ENCODE assay signal across 8 mouse cellular contexts in genomic region chr17:20944985-20945891, GRCm38 (mm10). TPM values are rescaled to one million over a fixed set of nuclear protein-coding genes. Genes with fewer than 3 reads are reported as not detected.
DNase-seq lines count a peak whose midpoint lies in the region; ATAC-seq and TF ChIP-seq lines count a peak whose summit lies in the region.

Gene Ppp2r1a (plus strand): TSS chr17:20945311.

- ATAC-seq in heart, embryonic 11.5 days (replicated peaks; ENCODE audit: insufficient number of reproducible peaks, low FRiP score, low TSS enrichment), result peak; percentile 98
- peak; percentile 99 for ATAC-seq in kidney, embryonic 16.5 days (ENCODE audit: low FRiP score, low TSS enrichment)

- peak within 1 kb of the TSS; percentile 90 for H3K9ac ChIP-seq in heart, embryonic 11.5 days (ENCODE audit: low read depth, low read length)
- peak within 1 kb of the TSS; percentile 95 for H3K9ac ChIP-seq in kidney, embryonic 16.5 days (replicated peaks; ENCODE audit: low read length)
- peak within 1 kb of the TSS; percentile 81 for H3K9ac ChIP-seq in liver, adult 2 months (ENCODE audit: low read depth, low read length)

- H3ac ChIP-seq in C2C12 (ENCODE audit: control insufficient read depth, insufficient read length, low read depth) (peak within 1 kb of the TSS; percentile 97), myocyte (ENCODE audit: control insufficient read depth, insufficient read length) (peak within 1 kb of the TSS; percentile 74)

- H3K4me3 ChIP-seq in C2C12 (ENCODE audit: insufficient read depth, poor library complexity, severe bottlenecking) (peak within 1 kb of the TSS; percentile 55), myocyte (peak within 1 kb of the TSS; percentile 97)
- H3K4me3 ChIP-seq in erythroblast, embryonic 14.5 days (replicated peaks), result peak within 1 kb of the TSS; percentile 95
- peak within 1 kb of the TSS; percentile 85 for H3K4me3 ChIP-seq in heart, embryonic 11.5 days (ENCODE audit: low read depth, low read length)
- H3K4me3 ChIP-seq in kidney, embryonic 16.5 days (ENCODE audit: low read length), result peak within 1 kb of the TSS; percentile 94
- H3K4me3 ChIP-seq in liver, adult 2 months (ENCODE audit: insufficient read depth, low read depth, low read length), result peak within 1 kb of the TSS; percentile 76

- H3K4me1 ChIP-seq in erythroblast, embryonic 14.5 days (ENCODE audit: control insufficient read depth), result peaks cover 36% of the 10 kb centered on the region
- peaks cover 13% of the 10 kb centered on the region for H3K4me1 ChIP-seq in heart, embryonic 11.5 days (ENCODE audit: control insufficient read depth, insufficient read depth, low read length)
- peaks cover 12% of the 10 kb centered on the region for H3K4me1 ChIP-seq in kidney, embryonic 16.5 days (ENCODE audit: insufficient read depth, low read length)
- peaks cover 7% of the 10 kb centered on the region for H3K4me1 ChIP-seq in liver, adult 2 months (ENCODE audit: control insufficient read depth, insufficient read depth, low read length)

- peak within 1 kb of the TSS; percentile 87 for H3K4me2 ChIP-seq in heart, embryonic 11.5 days
- peak within 1 kb of the TSS; percentile 82 for H3K4me2 ChIP-seq in kidney, embryonic 16.5 days (replicated peaks; ENCODE audit: low read depth, low read length)
- H3K4me2 ChIP-seq in myocyte (ENCODE audit: low read depth), result peak within 1 kb of the TSS; percentile 82

- peak within 1 kb of the TSS; percentile 97 for H3K27ac ChIP-seq in heart, embryonic 11.5 days (ENCODE audit: low read depth, low read length)
- H3K27ac ChIP-seq in kidney, embryonic 16.5 days (ENCODE audit: low read length), result peak within 1 kb of the TSS; percentile 98
- H3K27ac ChIP-seq in liver, adult 2 months (replicated peaks; ENCODE audit: insufficient read depth, low read depth, low read length), result peak within 1 kb of the TSS; percentile 83

- TF ChIP-seq CTCF in C2C12 (IDR thresholded peaks at IDR 0.05; ENCODE audit: control insufficient read depth, insufficient read depth, insufficient read length), result no peak
- TF ChIP-seq CTCF in brain, embryonic 14.5 days (IDR thresholded peaks at IDR 0.05; ENCODE audit: borderline replicate concordance, extremely low read depth, insufficient read depth, insufficient read length), result no peak
- TF ChIP-seq CTCF in liver, adult 2 months (IDR thresholded peaks at IDR 0.05; ENCODE audit: low read depth, low read length), result no peak

- H3K79me3 ChIP-seq in C2C12 (ENCODE audit: low read depth), result peaks cover 45% of the 10 kb centered on the region

- H3K9me3 ChIP-seq in erythroblast, embryonic 14.5 days (ENCODE audit: control insufficient read depth, low read length), result no peaks in the 10 kb centered on the region
- H3K9me3 ChIP-seq in heart, embryonic 11.5 days (replicated peaks; ENCODE audit: control insufficient read depth, low read length), result no peaks in the 10 kb centered on the region
- H3K9me3 ChIP-seq in kidney, embryonic 16.5 days (ENCODE audit: low read length), result no peaks in the 10 kb centered on the region

- H3K79me2 ChIP-seq in C2C12 (ENCODE audit: control insufficient read depth, insufficient read depth), result peaks cover 48% of the 10 kb centered on the region
- H3K79me2 ChIP-seq in liver, adult 2 months (ENCODE audit: control insufficient read depth, insufficient read depth, low read length), result peaks cover 22% of the 10 kb centered on the region; the same call in 1 of the 2 replicates
- H3K79me2 ChIP-seq in myocyte (ENCODE audit: control insufficient read depth, insufficient read depth), result peaks cover 48% of the 10 kb centered on the region

- TF ChIP-seq POLR2A in brain, embryonic 14.5 days (IDR thresholded peaks at IDR 0.05; ENCODE audit: borderline replicate concordance, extremely low read depth, insufficient read depth, insufficient read length, poor library complexity, severe bottlenecking), result peak; percentile 52; the same call in 1 of the 2 replicates
- peak; percentile 71; the same call in 1 of the 2 replicates for TF ChIP-seq POLR2A in liver, adult 2 months (IDR thresholded peaks at IDR 0.05; ENCODE audit: extremely low read depth, insufficient read depth, low read length)
- peak; percentile 83 for TF ChIP-seq POLR2A in myocyte (IDR thresholded peaks at IDR 0.05; ENCODE audit: insufficient read length, low read depth)

- H3K27me3 ChIP-seq in C2C12 (ENCODE audit: control insufficient read depth, insufficient read depth, insufficient read length) (no peaks in the 10 kb centered on the region), myocyte (ENCODE audit: control insufficient read depth, insufficient read depth, insufficient read length) (no peaks in the 10 kb centered on the region)
- peaks cover 4% of the 10 kb centered on the region; the same call in 1 of the 2 replicates for H3K27me3 ChIP-seq in erythroblast, embryonic 14.5 days (ENCODE audit: control insufficient read depth)
- no peaks in the 10 kb centered on the region for H3K27me3 ChIP-seq in heart, embryonic 11.5 days (ENCODE audit: control insufficient read depth, insufficient read depth, low read length)
- H3K27me3 ChIP-seq in kidney, embryonic 16.5 days (ENCODE audit: insufficient read depth, low read length), result no peaks in the 10 kb centered on the region
- no peaks in the 10 kb centered on the region for H3K27me3 ChIP-seq in liver, adult 2 months (ENCODE audit: control insufficient read depth, insufficient read depth, low read length)
- no peaks in the 10 kb centered on the region; the same call in 1 of the 2 replicates for H3K27me3 ChIP-seq in splenic B cell, adult 2 months (ENCODE audit: control insufficient read depth, insufficient read depth, low read length, poor library complexity, severe bottlenecking)

- WGBS in heart, embryonic 11.5 days (ENCODE audit: insufficient replicate concordance), result under 1% methylated on average over 69 of the region's 69 CpGs
- WGBS in kidney, embryonic 16.5 days, result under 1% methylated on average over 69 of the region's 69 CpGs
- under 1% methylated on average over 69 of the region's 69 CpGs for WGBS in liver, adult 2 months

- H3K36me3 ChIP-seq in C2C12 (ENCODE audit: control insufficient read depth, insufficient read depth) (no peaks in the 10 kb centered on the region), myocyte (ENCODE audit: control insufficient read depth, insufficient read depth) (no peaks in the 10 kb centered on the region)
- peaks cover 12% of the 10 kb centered on the region for H3K36me3 ChIP-seq in erythroblast, embryonic 14.5 days (ENCODE audit: control insufficient read depth)
- H3K36me3 ChIP-seq in heart, embryonic 11.5 days (ENCODE audit: control insufficient read depth, insufficient read depth, low read length), result no peaks in the 10 kb centered on the region
- no peaks in the 10 kb centered on the region for H3K36me3 ChIP-seq in kidney, embryonic 16.5 days (ENCODE audit: insufficient read depth, low read length)
- H3K36me3 ChIP-seq in liver, adult 2 months (ENCODE audit: control insufficient read depth, insufficient read depth, low read length), result no peaks in the 10 kb centered on the region
- no peaks in the 10 kb centered on the region for H3K36me3 ChIP-seq in splenic B cell, adult 2 months (ENCODE audit: control insufficient read depth, insufficient read depth, low read length, poor library complexity, severe bottlenecking)

- peak; percentile 100 for DNase-seq in brain, embryonic 14.5 days (ENCODE audit: low read depth)
- peak; percentile 99 for DNase-seq in liver, adult 2 months (ENCODE audit: extremely low read depth, low read depth, low spot score)
- DNase-seq in splenic B cell, adult 2 months (ENCODE audit: low read depth, low spot score), result peak; percentile 100

TF ChIP-seq in C2C12, 6 proteins besides CTCF, POLR2A, EP300 and RAD21:
- TF ChIP-seq MYOG (IDR thresholded peaks at IDR 0.05; ENCODE audit: control insufficient read depth, extremely low read depth, insufficient read length) (no peak), CEBPB (IDR thresholded peaks at IDR 0.05; ENCODE audit: low read depth) (no peak), USF1 (IDR thresholded peaks at IDR 0.05; ENCODE audit: low read depth) (no peak), FOSL1 (IDR thresholded peaks at IDR 0.05; ENCODE audit: insufficient read depth, low read length, poor library complexity, severe bottlenecking) (no peak), MYOD1 (IDR thresholded peaks at IDR 0.05; ENCODE audit: control insufficient read depth, insufficient read length, low read depth) (no peak), MAX (IDR thresholded peaks at IDR 0.05) (peak; percentile 48)
TF ChIP-seq in C2C12: peak in this region for 1.

TF ChIP-seq in myocyte, 11 proteins besides CTCF, POLR2A, EP300 and RAD21:
- TF ChIP-seq TCF12 (IDR thresholded peaks at IDR 0.05; ENCODE audit: insufficient read depth, poor library complexity, severe bottlenecking) (no peak), POLR2AphosphoS2 (IDR thresholded peaks at IDR 0.05; ENCODE audit: insufficient read length, low read depth) (peak; percentile 88), MYOG (IDR thresholded peaks at IDR 0.05; ENCODE audit: control insufficient read depth in 1 of 3, insufficient read depth in 1 of 3, insufficient read length in 2 of 3, low read depth in 2 of 3) (peak in 1 of 3 experiments; percentile 18)

RNA-seq across cellular contexts. Expression of gene Ppp2r1a, which starts in this region (rescaled TPM):
- polyA plus RNA-seq in C2C12 (2012; fragmentation: generic; extraction: Trizol), result 301 TPM
- polyA plus RNA-seq in brain, embryonic 14.5 days (2012; rRNA removed), result 429 and 565 TPM in 2 replicates
- 5.5 and 12.8 TPM in 2 replicates for polyA plus RNA-seq in erythroblast, embryonic 14.5 days (2012)
- polyA plus RNA-seq in heart, embryonic 11.5 days (2014; fragmentation: Nextera tagmentation; extraction: Ambion mirVana), result 360 and 399 TPM in 2 replicates
- polyA plus RNA-seq in kidney, embryonic 16.5 days (2015; fragmentation: Nextera tagmentation; extraction: Ambion mirVana), result 499 and 503 TPM in 2 replicates
- 31.1 and 40.5 TPM in 2 replicates for total RNA-seq in liver, adult 2 months (2014; rRNA removed)
- 62.9 and 70.2 TPM in 2 replicates for polyA plus RNA-seq in liver, adult 2 months (2012; rRNA removed)
- 309 TPM for polyA plus RNA-seq in myocyte (2012; fragmentation: generic; extraction: Trizol)

Comparison
In these comparisons a context has a peak if more than half of its experiments do, and no peak if none do; other contexts are left out.
1. Peak in every context shown above with its lines: DNase-seq, ATAC-seq, H3K4me3 ChIP-seq and H3K27ac ChIP-seq.